Mouse (Mus musculus): ENCODE data around the gene Hlx.

- TF ChIP-seq CTCF (IDR thresholded peaks at IDR 0.05; ENCODE audit: low read depth) (no peak), EP300 (IDR thresholded peaks at IDR 0.05; ENCODE audit: low read depth) (no peak)
Measured at GRCm38 (mm10) chr1:184679416-184679965, 52.9 kb downstream of the Hlx start.
